Mouse (Mus musculus) lung, adult 2 months (tissue): ENCODE results near the gene Dph2. TPM values are rescaled to one million over a fixed set of nuclear protein-coding genes. Genes with fewer than 3 reads are reported as not detected.

ENCODE experiments used
- DNase-seq: peaks from one replicate; pipeline ENCODE4 v3.0.0; 2022
- H3K4me1 ChIP-seq: fragments of 200-500 bp; 2 replicates; pipeline ENCODE4 v1.6.1; 2011; ENCODE audit warnings: low read length; ENCODE audit not compliant: control insufficient read depth, insufficient read depth
- H3K4me3 ChIP-seq: fragments of 200-500 bp; replicated peaks from 2 replicates; pipeline ENCODE3; 2011; ENCODE audit warnings: low read depth, mild to moderate bottlenecking, control low read depth, low read length; ENCODE audit errors: extremely low read depth
- CTCF ChIP-seq: fragments of 200-500 bp; IDR thresholded peaks from 2 replicates; pipeline ENCODE4 v1.5.1; 2011; ENCODE audit warnings: mild to moderate bottlenecking, low read length, control low read depth; ENCODE audit not compliant: insufficient read depth
- POLR2A ChIP-seq: fragments of 200-500 bp; IDR thresholded peaks from 2 replicates; pipeline ENCODE4 v1.6.1; 2011; ENCODE audit warnings: low read depth, mild to moderate bottlenecking, control low read depth, low read length, borderline replicate concordance; ENCODE audit errors: extremely low read depth
- WGBS: fragments of 180-500 bp; shearing (Covaris S2); methylation state at CpG from one replicate; pipeline ENCODE4 v1.1.7; 2018; 5-methylcytosine and 5-hydroxymethylcytosine counted together
- polyA plus RNA-seq: library from polyadenylated mRNA; depleted of rRNA; stranded (reverse); fragments of >200 nt; gene quantifications from 2 replicates; pipeline ENCODE4 v1.2.3, GENCODE M21; 2012

The Dph2 gene
- polyA plus RNA-seq, 1 experiment = 10.7 TPM

- no peak overlapping the region for H3K4me3 ChIP-seq
- no peak for TF ChIP-seq POLR2A
- TF ChIP-seq CTCF = no peak
- peaks cover 9% of the 10 kb centered on the region for H3K4me1 ChIP-seq
- WGBS = 90% methylated on average over 1 of the region's 1 CpGs
- no peak for DNase-seq
Observed at GRCm38 (mm10) chr4:117884146-117884545, 7.7 kb downstream of the Dph2 start.

GRCm38 (mm10) chr4:117882701-117883691 is 8.8 kb downstream of the Dph2 start, which contains the start of gene B4galt2:
Gene B4galt2 (minus strand): TSS chr4:117883487.
- DNase-seq = peak; percentile 48
- H3K4me3 ChIP-seq = peak within 1 kb of the TSS; percentile 57

GRCm38 (mm10) chr4:117878703-117879102 is 13.1 kb downstream of the Dph2 start:
- WGBS = 55% methylated on average over 5 of the region's 5 CpGs
- DNase-seq = no peak

More at GRCm38 (mm10) chr4:117882701-117883691, 8.8 kb downstream of the Dph2 start, which contains the start of gene B4galt2:
- TF ChIP-seq POLR2A (no peak), CTCF (no peak)
- H3K4me1 ChIP-seq = peaks cover 9% of the 10 kb centered on the region
- WGBS = 3% methylated on average over 75 of the region's 103 CpGs

GRCm38 (mm10) chr4:117878301-117878700 is 13.5 kb downstream of the Dph2 start:
- no peaks in the 10 kb centered on the region; the same call in 1 of the 2 replicates for H3K4me1 ChIP-seq
- no peak for DNase-seq
- H3K4me3 ChIP-seq = no peak overlapping the region
- no peak for TF ChIP-seq POLR2A
- TF ChIP-seq CTCF = no peak
- WGBS = 61% methylated on average over 10 of the region's 10 CpGs

More at GRCm38 (mm10) chr4:117878703-117879102, 13.1 kb downstream of the Dph2 start:
- peaks cover 4% of the 10 kb centered on the region for H3K4me1 ChIP-seq
- no peak for TF ChIP-seq CTCF
- no peak for TF ChIP-seq POLR2A
- H3K4me3 ChIP-seq = no peak overlapping the region

- H3K4me1 ChIP-seq = no peaks in the 10 kb centered on the region
- no peak for DNase-seq
- WGBS = 88% methylated on average over 9 of the region's 9 CpGs
- no peak for TF ChIP-seq POLR2A
- no peak for TF ChIP-seq CTCF
- no peak overlapping the region for H3K4me3 ChIP-seq
Observed at GRCm38 (mm10) chr4:117873615-117874014, 18.2 kb downstream of the Dph2 start.

- H3K4me1 ChIP-seq = 0 out of 2 replicates have a peak, but pooled peaks cover 2% of the 10 kb centered on the region
- TF ChIP-seq CTCF = no peak
- no peak for TF ChIP-seq POLR2A
- peak within 1 kb of the TSS; percentile 21 for H3K4me3 ChIP-seq
- WGBS = 20% methylated on average over 14 of the region's 14 CpGs
- peak; percentile 41 for DNase-seq
Observed at GRCm38 (mm10) chr4:117872471-117872886, 19.4 kb downstream of the Dph2 start, which contains the start of gene Ccdc24. Gene Ccdc24 (minus strand): TSS chr4:117872557.

- no peak for DNase-seq
- H3K4me1 ChIP-seq = 0 out of 2 replicates have a peak, but pooled peaks cover 2% of the 10 kb centered on the region
- no peak overlapping the region for H3K4me3 ChIP-seq
- WGBS = 60% methylated on average over 7 of the region's 7 CpGs
- no peak for TF ChIP-seq CTCF
- no peak for TF ChIP-seq POLR2A
Observed at GRCm38 (mm10) chr4:117871787-117872186, 20.0 kb downstream of the Dph2 start.

GRCm38 (mm10) chr4:117870437-117870836 is 21.4 kb downstream of the Dph2 start:
- no peak overlapping the region for H3K4me3 ChIP-seq

GRCm38 (mm10) chr4:117869317-117869716 is 22.5 kb downstream of the Dph2 start:
- TF ChIP-seq POLR2A (no peak), CTCF (no peak)
- 0 out of 2 replicates have a peak, but pooled peaks cover 2% of the 10 kb centered on the region for H3K4me1 ChIP-seq
- no peak overlapping the region for H3K4me3 ChIP-seq
- WGBS = 68% methylated on average over 9 of the region's 9 CpGs
- DNase-seq = no peak

More at GRCm38 (mm10) chr4:117870437-117870836, 21.4 kb downstream of the Dph2 start:
- no peak for DNase-seq
- 35% methylated on average over 1 of the region's 1 CpGs for WGBS
- TF ChIP-seq POLR2A = no peak
- 0 out of 2 replicates have a peak, but pooled peaks cover 2% of the 10 kb centered on the region for H3K4me1 ChIP-seq
